Mouse (Mus musculus): ENCODE measurements around the gene Veph1.

Gene Veph1

GRCm38 (mm10) chr3:66224931-66225537 is 71.6 kb downstream of the Veph1 start:
- no peak for DNase-seq (ENCODE audit: low spot score in 2 of 2)

DNA sequence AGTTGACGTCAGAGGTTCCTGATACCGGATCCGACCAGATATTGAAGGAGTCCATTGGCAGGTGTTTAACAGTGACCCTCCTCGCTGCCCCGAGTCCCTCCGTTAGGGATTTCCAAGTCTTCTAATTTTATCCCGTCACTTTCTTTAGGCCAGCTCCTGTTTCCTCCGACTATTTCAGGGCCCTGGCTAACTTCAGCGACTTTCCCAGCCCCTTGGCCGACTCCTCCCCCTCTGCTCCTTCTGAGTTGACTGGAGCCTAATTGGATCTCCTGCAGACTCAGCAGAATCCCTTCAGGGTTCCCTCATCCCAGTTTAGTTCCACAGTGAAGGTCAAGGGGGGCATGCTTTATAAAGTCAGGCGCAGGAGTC is 75.4 kb downstream of the Veph1 start:
- no peak for DNase-seq (ENCODE audit: low spot score in 2 of 2)

DNA sequence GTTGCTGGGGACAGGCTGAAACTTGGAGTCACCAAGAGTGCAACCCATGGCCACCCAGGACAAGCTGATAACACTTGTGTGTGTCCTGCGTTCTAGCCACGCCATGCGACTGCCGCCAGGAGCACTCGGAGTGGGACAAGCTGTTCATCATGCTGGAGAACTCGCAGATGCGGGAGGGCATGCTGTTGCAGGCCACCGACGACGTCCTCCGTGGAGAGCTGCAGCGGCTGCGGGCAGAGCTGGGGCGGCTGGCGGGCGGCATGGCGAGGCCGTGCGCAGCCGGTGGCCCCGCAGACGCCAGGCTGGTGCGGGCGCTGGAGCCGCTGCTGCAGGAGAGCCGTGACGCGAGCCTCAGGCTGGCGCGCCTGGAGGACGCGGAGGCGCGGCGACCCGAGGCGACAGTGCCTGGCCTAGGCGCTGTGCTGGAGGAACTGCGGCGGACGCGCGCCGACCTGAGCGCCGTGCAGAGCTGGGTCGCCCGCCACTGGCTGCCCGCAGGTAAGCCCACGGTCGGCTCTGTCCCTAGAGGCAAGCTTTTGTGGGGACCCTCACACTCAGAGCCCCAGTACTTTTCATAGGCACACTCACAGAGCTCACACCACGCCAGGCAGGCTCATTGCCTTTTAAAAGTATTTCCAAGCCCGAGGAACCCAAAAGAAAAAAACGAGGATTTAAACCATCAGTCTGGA is 75.9 kb downstream of the Veph1 start:
- DNase-seq (ENCODE audit: low spot score in 2 of 2) = no peak

- DNase-seq (ENCODE audit: low spot score in 2 of 2) = no peak
Measured at GRCm38 (mm10) chr3:66219655-66220191, 76.9 kb downstream of the Veph1 start, which contains the start of gene Ptx3. Gene Ptx3 (plus strand): TSS chr3:66219910.

GRCm38 (mm10) chr3:66215759-66216158 is 80.9 kb downstream of the Veph1 start:
- DNase-seq (ENCODE audit: low spot score in 2 of 2) = no peak

GRCm38 (mm10) chr3:66213524-66213923 is 83.1 kb downstream of the Veph1 start:
- no peak for DNase-seq (ENCODE audit: low spot score in 2 of 2)

GRCm38 (mm10) chr3:66208836-66209573 is 87.6 kb downstream of the Veph1 start:
- DNase-seq (ENCODE audit: low spot score in 2 of 2) = no peak

GRCm38 (mm10) chr3:66193910-66194562 is 102.6 kb downstream of the Veph1 start:
- no peak for DNase-seq (ENCODE audit: low spot score in 2 of 2)

- no peak for DNase-seq (ENCODE audit: low spot score in 2 of 2)
Measured at GRCm38 (mm10) chr3:66179647-66180046, 117.0 kb downstream of the Veph1 start.

GRCm38 (mm10) chr3:66172907-66173306 is 123.7 kb downstream of the Veph1 start:
- DNase-seq (ENCODE audit: low spot score in 2 of 2) = no peak

DNA sequence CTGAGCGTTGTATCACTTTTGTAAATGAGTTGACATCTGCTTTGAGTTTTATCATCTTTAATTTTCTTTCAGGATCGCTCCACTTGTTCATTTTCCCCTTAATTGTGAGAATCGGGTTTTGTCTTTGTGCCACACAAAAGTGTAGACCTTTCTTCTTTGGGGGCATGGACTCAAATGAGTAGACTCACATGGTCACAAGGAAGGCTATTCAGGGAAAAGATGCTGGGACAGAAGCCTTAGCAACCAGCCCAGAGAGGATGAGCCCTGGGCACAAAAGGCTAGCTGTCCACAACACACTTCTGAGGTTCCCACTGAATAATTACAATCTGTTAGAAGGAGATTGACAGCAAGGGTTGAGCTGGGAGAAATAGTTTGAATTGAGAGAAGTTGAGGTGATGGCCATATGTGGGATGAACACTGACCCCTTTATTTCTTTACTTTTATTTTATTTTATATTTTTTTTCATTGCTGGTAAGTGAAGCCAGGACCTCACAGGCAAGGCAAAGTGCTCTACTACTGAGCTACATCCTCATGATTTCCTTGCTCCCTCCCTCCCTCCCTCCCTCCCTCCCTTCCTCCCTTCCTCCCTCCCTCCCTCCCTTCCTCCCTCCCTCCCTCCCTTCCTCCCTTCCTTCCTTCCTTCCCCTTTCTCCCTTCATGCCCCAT is 126.6 kb downstream of the Veph1 start:
- DNase-seq (ENCODE audit: low spot score in 2 of 2) = no peak

DNA sequence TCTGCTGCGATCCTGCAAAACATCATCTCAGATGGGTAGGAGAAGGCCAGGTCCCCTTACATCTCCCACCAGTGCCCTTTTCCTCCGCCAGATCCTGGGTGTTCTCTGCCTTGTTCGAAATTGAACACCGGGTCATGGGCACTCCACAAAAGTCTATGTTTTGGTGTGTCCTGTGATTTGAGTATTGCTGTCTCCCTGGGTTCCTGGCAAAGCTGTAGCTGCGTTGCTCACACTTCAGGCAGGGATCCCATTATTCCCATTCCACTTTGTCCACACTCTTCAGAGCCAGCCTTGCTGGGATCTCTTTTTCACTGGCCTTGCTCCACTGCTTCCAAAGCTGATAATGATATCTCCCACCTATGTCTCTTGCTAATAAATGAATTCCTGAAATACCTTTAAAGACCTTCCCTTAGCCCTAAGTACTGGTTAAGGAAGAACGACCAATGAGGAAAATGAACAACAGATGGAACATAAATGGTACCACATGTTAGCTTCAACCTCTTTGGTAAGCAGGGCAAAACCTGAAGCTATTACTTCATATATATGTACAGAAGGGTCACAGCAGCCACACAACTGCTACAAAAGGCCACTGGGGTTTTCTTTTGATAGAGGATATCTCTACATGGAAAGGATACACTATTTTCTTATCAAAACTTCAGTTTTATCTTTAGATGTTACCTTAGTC is 129.9 kb downstream of the Veph1 start:
- DNase-seq (ENCODE audit: low spot score in 2 of 2) = no peak

GRCm38 (mm10) chr3:66165026-66165425 is 131.6 kb downstream of the Veph1 start:
- no peak for DNase-seq (ENCODE audit: low spot score in 2 of 2)

- DNase-seq (ENCODE audit: low spot score in 2 of 2) = no peak
Measured at GRCm38 (mm10) chr3:66164585-66164984, 132.1 kb downstream of the Veph1 start.

DNA sequence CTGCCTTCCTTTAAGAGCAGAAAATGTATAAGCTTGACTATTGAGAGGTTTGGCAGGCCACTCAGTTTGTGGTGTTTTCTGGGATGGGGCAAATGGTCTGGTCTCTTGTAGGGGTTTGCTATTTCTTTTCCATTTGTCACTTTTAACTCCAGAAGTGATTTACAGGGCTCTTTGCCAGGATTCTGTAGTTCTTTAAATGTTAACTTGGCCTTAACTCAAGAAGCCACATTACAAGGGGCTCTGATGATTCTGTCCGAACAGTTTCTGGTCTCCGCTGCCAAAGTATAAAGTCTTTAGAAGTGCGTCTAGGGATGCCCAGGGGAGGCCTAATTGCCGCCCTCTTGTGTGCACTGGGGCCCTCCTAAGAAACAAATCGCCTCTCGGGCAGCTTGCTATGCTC is 134.0 kb downstream of the Veph1 start:
- no peak for DNase-seq (ENCODE audit: low spot score in 2 of 2)

GRCm38 (mm10) chr3:66157947-66158346 is 138.7 kb downstream of the Veph1 start:
- DNase-seq (ENCODE audit: low spot score in 2 of 2) = no peak

GRCm38 (mm10) chr3:66137601-66138000 is 159.0 kb downstream of the Veph1 start:
- no peak for DNase-seq (ENCODE audit: low spot score in 2 of 2)

DNA sequence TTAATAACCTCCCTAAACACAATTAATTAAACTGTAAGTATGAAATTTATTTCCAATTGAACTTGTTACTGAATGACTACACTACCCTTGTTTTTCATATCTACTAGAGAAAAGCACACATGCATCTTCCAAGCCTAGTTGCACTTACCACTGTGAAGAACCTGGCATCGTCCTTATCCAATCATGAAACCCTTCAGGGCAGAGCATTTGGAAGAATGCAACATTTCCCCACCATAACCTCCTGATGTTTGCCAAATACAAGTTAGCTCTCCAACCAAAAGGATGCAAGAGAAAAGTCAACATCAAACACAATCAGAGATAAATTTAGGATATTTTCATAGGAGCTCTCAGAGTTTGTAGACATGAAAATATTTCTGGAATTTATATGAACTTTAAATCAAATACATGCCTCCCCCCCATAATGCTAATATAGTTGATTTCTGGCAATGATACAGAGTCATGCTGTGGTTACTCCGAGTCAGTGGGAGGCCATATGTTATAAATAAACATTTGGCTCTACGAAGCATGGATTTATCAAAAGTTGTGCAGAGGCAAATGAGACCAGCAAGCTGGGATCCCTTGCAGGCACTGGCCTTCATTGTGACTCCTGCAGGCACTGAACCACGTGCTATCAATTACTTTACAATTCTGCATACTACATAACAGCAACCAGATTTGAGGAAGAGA is 165.2 kb downstream of the Veph1 start:
- no peak for DNase-seq (ENCODE audit: low spot score in 2 of 2)

DNA sequence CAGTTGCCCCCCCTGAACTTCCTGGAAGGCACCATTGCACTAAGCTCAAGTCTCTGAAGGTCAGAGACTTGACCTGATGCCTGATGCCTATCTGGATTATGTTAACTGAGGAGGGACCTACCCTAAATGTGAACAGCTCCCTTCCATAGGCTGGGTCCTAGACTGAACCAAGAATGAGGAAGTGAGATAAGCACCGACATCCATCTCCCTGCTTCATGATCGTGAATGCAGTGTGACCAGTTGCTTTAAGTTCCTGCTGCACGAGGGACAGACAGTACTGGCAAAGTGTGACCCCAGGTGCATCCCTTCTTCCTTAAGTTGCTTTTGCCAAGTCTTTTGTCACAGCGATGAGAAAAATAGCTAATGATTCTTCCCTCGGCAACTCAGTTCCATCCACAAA is 166.9 kb downstream of the Veph1 start:
- no peak for DNase-seq (ENCODE audit: low spot score in 2 of 2)

DNA sequence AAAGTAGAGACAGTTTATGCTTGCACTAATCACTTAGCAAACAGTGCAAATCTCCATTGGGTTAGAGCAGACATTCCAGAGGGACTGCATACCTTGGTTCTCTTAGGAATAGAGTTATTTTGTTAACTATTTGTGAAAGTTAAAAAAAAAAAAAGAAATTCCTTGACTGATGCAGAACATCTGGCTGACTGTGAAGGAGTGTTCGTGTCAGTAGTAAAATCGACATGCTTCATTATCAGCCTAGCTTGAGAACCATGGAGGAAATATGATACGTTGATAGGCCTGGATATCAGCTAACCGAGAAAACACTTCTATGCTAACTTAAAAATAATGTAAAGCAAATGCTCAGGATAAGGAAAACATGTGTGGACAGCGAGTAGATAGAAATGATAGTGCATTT is 191.1 kb downstream of the Veph1 start:
- no peak for DNase-seq (ENCODE audit: low spot score in 2 of 2)

GRCm38 (mm10) chr3:66102599-66102932 is 194.1 kb downstream of the Veph1 start:
- DNase-seq (ENCODE audit: low spot score in 2 of 2) = no peak

All from spleen, postnatal 10 days (tissue).